Mouse (Mus musculus): Measurements from ENCODE around the gene Klhl33.

Klhl33 gene

DNA sequence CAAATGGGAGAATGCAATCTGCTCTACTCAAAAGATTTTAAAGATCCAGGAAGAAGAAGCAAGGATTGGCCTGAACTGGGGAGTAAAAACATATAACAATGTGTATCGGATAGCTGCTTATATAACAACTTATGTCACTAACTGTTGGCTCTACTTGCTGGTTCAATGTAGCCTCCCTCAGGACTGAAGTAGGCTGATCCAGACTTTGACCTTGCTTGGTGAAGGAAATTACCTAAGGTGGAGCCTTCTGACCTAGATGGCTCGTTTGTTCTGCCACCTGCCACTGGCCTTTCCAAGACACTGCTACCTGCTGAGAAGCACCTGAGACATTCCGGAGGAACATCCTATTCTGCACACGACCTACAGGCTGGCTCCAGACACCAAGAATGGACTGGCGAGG lies 41.5 kb downstream of the Klhl33 start:
- no peak for DNase-seq (ENCODE audit: low read depth, low spot score)

All from retina, adult 2 months (tissue).